Comparison of ENCODE assay signal across 20 mouse cellular contexts in the genomic region with DNA sequence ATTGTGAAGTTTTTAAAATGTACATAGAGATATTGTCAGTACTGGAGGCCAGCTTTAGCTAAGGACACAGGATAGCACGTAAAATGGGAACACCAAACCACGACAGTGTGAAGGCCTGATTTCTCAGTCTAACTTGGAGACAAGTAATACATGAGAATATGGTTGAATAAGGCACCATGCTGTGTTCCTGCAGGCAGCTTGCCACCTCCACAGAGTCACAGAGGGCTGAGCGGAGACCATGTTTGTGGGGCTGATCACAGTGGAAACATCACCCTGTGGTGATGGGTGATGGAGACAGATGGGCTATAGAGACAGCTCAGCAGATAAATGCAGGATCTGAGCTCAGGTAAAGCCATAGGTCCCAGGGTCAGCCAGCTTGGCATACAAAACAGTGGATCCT. TPM values are rescaled to one million over a fixed set of nuclear protein-coding genes. Genes with fewer than 3 reads are reported as not detected.
"Had no signal": no experiment of that assay in that cellular context is flagged by ENCODE, and none has a peak within 500 bp of the region (broad histone marks: within the 10 kb centered on the region; RNA-seq: fewer than 3 reads in every experiment).

No protein-coding gene starts in this region.

- DNase-seq: kidney, adult 2 months; kidney, postnatal 14 days; lung, adult 18-20 months; right cerebral cortex, adult 18-20 months; right cerebral cortex, postnatal 25 days; thymus, postnatal 4 days had no signal

- H3K36me3 ChIP-seq: kidney, embryonic 15.5 days; limb, embryonic 13.5 days; midbrain, embryonic 12.5 days had no signal

- H3K4me1 ChIP-seq: limb, embryonic 13.5 days; midbrain, embryonic 12.5 days had no signal

- H3K4me2 ChIP-seq: kidney, embryonic 15.5 days; limb, embryonic 13.5 days; midbrain, embryonic 12.5 days had no signal

- H3K27ac ChIP-seq: kidney, embryonic 15.5 days; limb, embryonic 13.5 days; liver, embryonic 14.5 days; midbrain, embryonic 12.5 days had no signal

- H3K4me3 ChIP-seq: kidney, embryonic 15.5 days; limb, embryonic 13.5 days; midbrain, embryonic 12.5 days had no signal

- H3K9me3 ChIP-seq: kidney, embryonic 15.5 days; limb, embryonic 13.5 days; midbrain, embryonic 12.5 days had no signal

- H3K27me3 ChIP-seq: kidney, embryonic 15.5 days; limb, embryonic 13.5 days; midbrain, embryonic 12.5 days had no signal

- ATAC-seq: midbrain, embryonic 16.5 days had no signal

- H3K9ac ChIP-seq: kidney, embryonic 15.5 days; limb, embryonic 13.5 days; liver, embryonic 14.5 days; midbrain, embryonic 12.5 days had no signal

RNA-seq across cellular contexts. Expression of gene E330021D16Rik, which starts 8.8 kb away (rescaled TPM):
- total RNA-seq: layer of hippocampus, adult 8-10 months; layer of hippocampus, postnatal 25 days; left cerebral cortex, adult 8-10 months; left cerebral cortex, postnatal 25 days; liver, adult 2 months; megakaryocyte-erythroid progenitor cell, adult 5-6 weeks had no signal
- polyA plus RNA-seq: large intestine, adult 2 months; limb, embryonic 13.5 days; midbrain, embryonic 12.5 days; midbrain, embryonic 16.5 days; neural tube, embryonic 14.5 days; small intestine, adult 2 months had no signal
